Mouse (Mus musculus) adrenal gland, postnatal 4 days (tissue): ENCODE data around the gene Sardh. TPM values are rescaled to one million over a fixed set of nuclear protein-coding genes. Genes with fewer than 3 reads are reported as not detected.

ENCODE experiments used
- DNase-seq, 2 experiments: peaks; one replicate each; pipeline ENCODE4 v3.0.0; 2021 to 2022; ENCODE audit warnings: low spot score in 2 of 2, mixed read lengths in 2 of 2
- long read RNA-seq, 2 experiments: library from polyadenylated mRNA; stranded (forward); transcript quantifications; one replicate each; pipeline ENCODE4 v2.0.0; 2021
- total RNA-seq, 2 experiments: library from RNA; stranded (reverse); gene quantifications; 2 replicates each; pipeline ENCODE4 v1.2.3; 2021

Sardh gene
- total RNA-seq = 10 to 100 TPM; 33.3 to 44.3 TPM
- long read RNA-seq, experiment 1, full-length matches to known transcripts = 16 of 27 reads
- long read RNA-seq, experiment 1, partial matches to known transcripts = 5 of 27 reads
- long read RNA-seq, experiment 1, other reads (novel, unspliced or antisense) = 6 of 27 reads
- long read RNA-seq, experiment 2, full-length matches to known transcripts = 42 of 57 reads
- long read RNA-seq, experiment 2, partial matches to known transcripts = 3 of 57 reads
- long read RNA-seq, experiment 2, other reads (novel, unspliced or antisense) = 12 of 57 reads

GRCm38 (mm10) chr2:27248211-27248610 lies at the start of gene Sardh:
Sardh (minus strand) TSS chr2:27248337.
- no peak for DNase-seq

- DNase-seq = no peak
Observed at GRCm38 (mm10) chr2:27296656-27297406, 48.7 kb upstream of the Sardh start.

GRCm38 (mm10) chr2:27294777-27295176 lies 46.6 kb upstream of the Sardh start:
- DNase-seq = no peak

- peak; percentile 30 to 81 for DNase-seq
Observed at GRCm38 (mm10) chr2:27289019-27289418, 40.9 kb upstream of the Sardh start.

- no peak for DNase-seq
Observed at GRCm38 (mm10) chr2:27286971-27287710, 39.0 kb upstream of the Sardh start.

GRCm38 (mm10) chr2:27284441-27284840 lies 36.3 kb upstream of the Sardh start:
- no peak for DNase-seq

- DNase-seq = no peak
Observed at GRCm38 (mm10) chr2:27281771-27282170, 33.6 kb upstream of the Sardh start.

- DNase-seq = peak; percentile 39 to 60
Observed at GRCm38 (mm10) chr2:27280920-27281611, 32.9 kb upstream of the Sardh start.

GRCm38 (mm10) chr2:27278859-27279258 lies 30.7 kb upstream of the Sardh start:
- DNase-seq = no peak

GRCm38 (mm10) chr2:27268325-27268724 lies 20.2 kb upstream of the Sardh start:
- no peak for DNase-seq

- DNase-seq = no peak
Observed at GRCm38 (mm10) chr2:27265819-27266218, 17.7 kb upstream of the Sardh start.

GRCm38 (mm10) chr2:27262984-27263383 lies 14.8 kb upstream of the Sardh start:
- no peak for DNase-seq

- DNase-seq = no peak
Observed at GRCm38 (mm10) chr2:27251434-27251833, 3.3 kb upstream of the Sardh start.

- no peak for DNase-seq
Observed at GRCm38 (mm10) chr2:27247487-27247863, 662 bp downstream of the Sardh start.

- peak; percentile 58 to 76 for DNase-seq
Observed at GRCm38 (mm10) chr2:27246712-27247486, 1.2 kb downstream of the Sardh start.

GRCm38 (mm10) chr2:27245947-27246346 lies 2.2 kb downstream of the Sardh start:
- DNase-seq = no peak

GRCm38 (mm10) chr2:27237342-27237741 lies 10.8 kb downstream of the Sardh start:
- peak; percentile 35 to 43 for DNase-seq

- DNase-seq = peak in 1 of 2 experiments; percentile 52
Observed at GRCm38 (mm10) chr2:27235729-27236128, 12.4 kb downstream of the Sardh start.

- DNase-seq = no peak
Observed at GRCm38 (mm10) chr2:27232376-27232775, 15.8 kb downstream of the Sardh start.

- no peak for DNase-seq
Observed at GRCm38 (mm10) chr2:27229481-27230105, 18.5 kb downstream of the Sardh start.
